Mouse (Mus musculus): ENCODE results near the gene Acy3. TPM values are rescaled to one million over a fixed set of nuclear protein-coding genes. Genes with fewer than 3 reads are reported as not detected.
"Not testable (repeated sequence)": the region's sequence is repeated elsewhere in the genome, so short reads cannot be mapped to it uniquely, and the experiment has no call there.

Acy3 gene
- 1 to 10 TPM; 1.8 to 3.1 TPM for total RNA-seq (2021)
- long read RNA-seq, experiment 1, partial matches to known transcripts = 0 of 5 reads
- long read RNA-seq, experiment 1, other reads (novel, unspliced or antisense) = 1 of 5 reads
- long read RNA-seq, experiment 2, partial matches to known transcripts = 0 of 2 reads
- long read RNA-seq, experiment 2, other reads (novel, unspliced or antisense) = 2 of 2 reads

DNA sequence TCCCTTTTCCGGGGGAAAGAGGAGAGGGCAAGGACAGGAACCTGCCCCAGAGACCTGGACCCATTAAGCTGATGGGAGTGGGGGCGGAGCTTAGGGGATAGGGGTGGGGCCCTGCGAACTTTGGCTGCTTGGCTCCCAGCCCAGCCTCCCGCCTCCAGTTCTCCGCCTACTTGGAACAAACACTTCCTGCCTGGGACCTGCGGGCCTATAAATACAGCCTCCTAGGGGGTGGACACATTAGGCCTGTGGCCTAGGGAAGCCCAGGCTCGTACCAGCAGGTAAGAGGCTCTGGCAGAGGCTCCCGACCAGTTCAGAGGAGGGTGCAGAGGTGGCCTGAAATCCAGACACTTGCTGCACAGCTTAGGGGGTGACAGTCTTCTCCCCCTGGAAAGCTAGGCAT is at the start of gene Acy3:
Gene Acy3 (plus strand): TSS at position 237 of the 400 bp plus-strand sequence.
- intact Hi-C loops (cut with DNase I) = no loop called here
- peak; percentile 51 to 52 for DNase-seq (ENCODE audit: low spot score in 2 of 2)

GRCm38 (mm10) chr19:3942315-3942714 is 44.1 kb upstream of the Acy3 start:
- intact Hi-C loops (cut with DNase I) = no loop called here
- DNase-seq (ENCODE audit: low spot score in 2 of 2) = no peak

DNA sequence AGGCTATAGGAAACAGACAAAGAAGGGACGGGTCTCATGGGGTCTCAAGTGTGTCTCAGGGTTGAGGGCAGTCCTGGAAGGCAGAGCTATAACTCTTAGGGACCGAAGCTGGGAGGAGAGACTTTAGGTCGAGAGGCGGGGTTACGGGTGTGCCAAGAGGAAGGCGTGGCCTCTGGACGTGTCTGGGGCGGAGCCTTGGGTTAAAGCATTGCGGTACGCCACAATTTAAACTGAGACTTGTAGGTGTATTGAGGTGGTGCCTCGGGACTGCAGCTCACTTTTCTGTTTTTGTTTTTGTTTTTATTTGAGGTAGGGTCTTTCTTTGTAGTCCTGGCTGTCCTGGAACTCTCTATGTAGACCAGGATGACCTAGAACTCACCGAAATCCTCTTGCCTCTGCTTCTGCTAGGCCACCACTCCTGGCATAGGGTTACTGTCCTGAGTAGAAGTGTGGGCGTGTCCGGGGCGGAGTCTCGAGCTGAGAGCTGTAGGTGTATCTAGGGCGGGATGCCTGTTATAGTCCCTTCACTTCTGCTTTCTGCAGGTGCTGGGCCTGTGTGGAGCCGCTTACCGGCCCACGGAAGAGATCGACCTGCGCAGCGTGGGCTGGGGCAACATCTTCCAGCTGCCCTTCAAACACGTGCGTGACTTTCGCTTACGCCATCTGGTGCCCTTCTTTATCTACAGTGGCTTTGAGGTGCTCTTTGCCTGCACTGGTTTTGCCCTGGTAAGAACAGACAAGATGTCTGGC is 43.2 kb upstream of the Acy3 start:
- DNase-seq (ENCODE audit: low spot score in 2 of 2) = no peak
- intact Hi-C loops (cut with DNase I) = no loop called here

GRCm38 (mm10) chr19:3945872-3946564 is 40.4 kb upstream of the Acy3 start:
- no peak for DNase-seq (ENCODE audit: low spot score in 2 of 2)
- intact Hi-C loops (cut with DNase I) = loop anchor here (1.0 to 2.0 kb wide), 2 partner anchors 35 to 66 kb away; partner anchors contain the start of gene Ndufv1

GRCm38 (mm10) chr19:3946715-3947114 is 39.7 kb upstream of the Acy3 start:
- intact Hi-C loops (cut with DNase I) = loop anchor here (1.0 to 2.0 kb wide), 2 partner anchors 34 to 66 kb away; partner anchors contain the start of gene Ndufv1
- DNase-seq (ENCODE audit: low spot score in 2 of 2) = peak; percentile 52 to 81

GRCm38 (mm10) chr19:3947813-3948212 is 38.6 kb upstream of the Acy3 start:
- intact Hi-C loops (cut with DNase I) = loop anchor here (2.0 kb wide), 1 partner anchor 33 kb away; no protein-coding TSS in a partner anchor
- no peak for DNase-seq (ENCODE audit: low spot score in 2 of 2)

DNA sequence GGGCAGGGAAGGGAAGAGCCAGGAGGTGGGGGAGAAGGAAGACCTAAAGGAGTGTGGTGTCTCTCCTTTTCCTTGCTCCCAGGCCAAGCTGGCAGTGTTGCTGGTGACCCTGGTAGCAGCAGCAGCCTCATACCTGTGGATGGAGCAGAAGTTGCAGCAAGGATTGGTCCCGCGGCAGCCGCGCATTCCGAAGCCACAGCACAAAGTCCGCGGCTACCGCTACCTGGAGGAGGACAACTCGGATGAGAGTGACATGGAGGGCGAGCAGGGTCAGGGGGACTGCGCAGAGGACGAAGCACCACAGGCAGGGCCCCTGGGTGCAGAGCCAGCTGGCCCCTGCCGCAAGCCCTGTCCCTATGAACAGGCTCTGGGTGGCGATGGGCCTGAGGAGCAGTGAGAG is 37.8 kb upstream of the Acy3 start:
- no peak for DNase-seq (ENCODE audit: low spot score in 2 of 2)
- intact Hi-C loops (cut with DNase I) = no loop called here

DNA sequence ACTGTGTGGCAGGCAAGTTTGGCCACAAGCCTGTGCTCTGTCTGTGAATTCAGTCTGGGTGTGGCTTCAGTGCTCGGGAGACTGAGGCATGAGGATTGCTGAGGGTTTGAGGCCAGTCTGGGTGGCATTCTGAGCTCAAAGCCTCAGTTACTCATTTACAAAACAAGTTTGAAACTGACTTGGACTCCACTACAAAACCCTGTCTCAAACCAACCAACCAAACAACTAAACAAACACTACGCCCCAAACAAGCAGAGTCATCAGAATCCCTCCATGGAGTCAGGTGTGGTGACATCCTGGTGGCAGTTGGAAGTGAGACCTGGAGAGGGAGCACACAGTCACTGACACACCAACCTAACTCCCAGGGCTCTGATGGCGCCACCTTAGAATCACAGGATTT is 36.0 kb upstream of the Acy3 start:
- intact Hi-C loops (cut with DNase I) = loop anchor here (10.0 kb wide), 1 partner anchor 134 kb away; the partner anchor contains the start of gene Cabp2

DNA sequence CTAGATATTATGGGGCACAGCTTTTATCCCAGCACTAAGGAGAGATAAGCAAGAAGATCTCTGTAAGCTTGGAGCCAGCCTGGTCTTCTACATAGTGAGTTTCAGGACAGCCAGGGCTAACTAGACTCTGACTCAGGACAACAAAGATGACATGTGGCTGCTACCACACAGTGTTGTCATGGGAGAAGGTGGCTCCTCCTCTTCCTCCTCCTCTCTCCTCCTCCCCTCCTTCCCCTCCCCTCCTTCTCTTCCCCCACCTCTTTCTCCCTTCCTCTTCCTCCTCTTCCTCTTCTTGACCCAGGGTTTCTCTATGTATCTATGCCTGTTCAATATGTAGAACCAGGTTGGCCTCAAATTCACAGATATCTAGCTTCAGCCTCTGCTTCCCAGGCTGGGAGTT is 34.9 kb upstream of the Acy3 start:
- intact Hi-C loops (cut with DNase I) = loop anchor here (10.0 kb wide), 1 partner anchor 133 kb away; the partner anchor contains the start of gene Cabp2
- no peak for DNase-seq (ENCODE audit: low spot score in 2 of 2)

More for the DNA sequence above, 36.0 kb upstream of the Acy3 start:
- DNase-seq (ENCODE audit: low spot score in 2 of 2) = no peak

DNA sequence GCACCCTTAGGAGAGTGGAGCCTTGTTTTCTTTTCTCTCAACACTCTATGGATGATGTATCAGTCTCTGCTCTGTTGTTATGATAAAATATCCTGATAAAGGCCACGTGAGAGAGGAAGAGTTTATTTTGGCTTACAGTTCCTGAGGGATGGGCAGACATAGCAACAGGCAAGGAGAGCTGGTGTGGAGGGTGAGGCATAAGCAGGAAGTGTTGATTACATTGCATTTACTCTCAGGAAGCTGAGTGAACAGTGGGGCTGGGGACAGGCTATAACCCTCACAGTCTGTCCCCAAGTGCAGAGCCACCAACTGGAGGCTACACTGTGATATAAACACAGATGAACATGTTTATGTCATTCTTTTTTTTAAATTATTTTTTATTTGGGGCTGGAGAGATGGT is 34.3 kb upstream of the Acy3 start:
- intact Hi-C loops (cut with DNase I) = loop anchor here (10.0 kb wide), 1 partner anchor 133 kb away; the partner anchor contains the start of gene Cabp2
- DNase-seq (ENCODE audit: low spot score in 2 of 2) = no peak

- intact Hi-C loops (cut with DNase I) = loop anchor here (10.0 kb wide), 1 partner anchor 130 kb away; the partner anchor contains the start of gene Cabp2
- no peak for DNase-seq (ENCODE audit: low spot score in 2 of 2)
These were observed 31.3 kb upstream of the Acy3 start for GRCm38 (mm10) chr19:3955033-3955432.

- no peak for DNase-seq (ENCODE audit: low spot score in 2 of 2)
- intact Hi-C loops (cut with DNase I) = loop anchor here (10.0 kb wide), 1 partner anchor 129 kb away; the partner anchor contains the start of gene Cabp2
These were observed 30.6 kb upstream of the Acy3 start for GRCm38 (mm10) chr19:3955804-3956203.

- intact Hi-C loops (cut with DNase I) = loop anchor here (10.0 kb wide), 1 partner anchor 127 kb away; the partner anchor contains the start of gene Cabp2
These were observed 28.9 kb upstream of the Acy3 start for GRCm38 (mm10) chr19:3957296-3958036.

DNA sequence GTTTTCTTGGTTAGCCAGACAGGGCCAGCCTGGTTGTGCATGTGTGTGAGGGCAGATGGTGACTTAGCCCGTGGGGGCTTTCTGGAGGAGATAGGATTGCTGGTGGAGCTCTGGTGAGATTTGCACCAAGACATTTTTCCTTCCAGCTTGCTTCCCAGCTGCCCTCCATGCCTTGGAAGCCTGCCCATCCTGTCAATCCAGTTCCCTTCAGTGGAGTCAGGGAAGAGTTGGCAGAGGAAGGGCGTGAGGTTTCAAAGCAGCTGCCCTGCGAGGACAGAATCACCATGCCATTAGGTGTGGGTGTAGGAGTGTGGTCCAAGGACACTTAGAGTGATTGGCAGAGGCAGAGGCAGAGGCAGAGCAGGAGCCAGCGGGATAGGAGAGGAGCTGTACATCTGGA is 27.9 kb upstream of the Acy3 start, which contains the start of gene Aldh3b3:
Gene Aldh3b3 (plus strand): TSS at position 176 of the 400 bp plus-strand sequence.
- intact Hi-C loops (cut with DNase I) = loop anchor here (10.0 kb wide), 1 partner anchor 126 kb away; the partner anchor contains the start of gene Cabp2
- no peak for DNase-seq (ENCODE audit: low spot score in 2 of 2)

More at GRCm38 (mm10) chr19:3957296-3958036, 28.9 kb upstream of the Acy3 start:
- DNase-seq (ENCODE audit: low spot score in 2 of 2) = not testable (repeated sequence)

- intact Hi-C loops (cut with DNase I) = loop anchor here (10.0 kb wide), 1 partner anchor 126 kb away; the partner anchor contains the start of gene Cabp2
- no peak for DNase-seq (ENCODE audit: low spot score in 2 of 2)
These were observed 27.3 kb upstream of the Acy3 start for GRCm38 (mm10) chr19:3959030-3959429.

GRCm38 (mm10) chr19:3960211-3960610 is 26.2 kb upstream of the Acy3 start:
- DNase-seq (ENCODE audit: low spot score in 2 of 2) = no peak
- intact Hi-C loops (cut with DNase I) = no loop called here

DNA sequence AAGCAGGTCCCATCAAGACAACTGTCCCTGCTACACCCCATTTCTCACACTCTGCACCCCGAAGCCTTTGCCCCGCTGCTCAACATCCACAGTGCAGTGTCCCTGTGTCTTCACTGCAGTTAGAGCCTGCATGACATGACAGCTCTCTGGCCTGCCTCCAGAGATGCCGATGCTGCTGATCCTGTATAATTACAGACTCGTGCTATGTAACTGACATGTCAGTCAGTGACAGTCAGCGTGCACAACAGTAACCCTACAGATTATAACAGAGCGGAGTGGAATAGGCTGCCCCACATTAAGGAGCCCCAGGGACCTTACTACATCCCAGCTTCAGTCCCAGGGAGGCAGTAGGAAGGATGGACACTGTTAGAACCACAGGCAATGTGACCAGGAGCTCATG is 24.6 kb upstream of the Acy3 start:
- intact Hi-C loops (cut with DNase I); DNase-seq (ENCODE audit: low spot score in 2 of 2): not testable (repeated sequence)

GRCm38 (mm10) chr19:3962469-3962868 is 23.9 kb upstream of the Acy3 start:
- intact Hi-C loops (cut with DNase I) = no loop called here
- peak in 1 of 2 experiments; percentile 28 for DNase-seq (ENCODE audit: low spot score in 2 of 2)

DNA sequence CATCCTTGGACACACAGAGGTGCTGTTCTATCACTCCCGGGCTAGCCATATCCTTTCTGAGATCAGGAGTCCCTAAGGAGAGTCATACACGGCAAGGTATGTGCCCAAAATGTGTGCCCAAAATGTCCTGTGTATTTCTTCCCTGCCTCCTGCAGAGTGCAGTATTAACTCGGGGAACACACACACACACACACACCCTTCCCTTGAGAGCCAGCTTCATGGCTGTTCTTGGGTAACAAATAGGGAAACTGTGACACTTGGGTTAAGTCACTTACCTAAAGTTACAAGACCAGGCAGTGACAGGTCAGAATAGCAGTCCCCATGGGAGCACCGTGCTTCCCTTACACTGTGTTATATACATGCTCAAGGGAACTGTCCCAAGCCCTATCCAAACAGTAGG is 22.3 kb upstream of the Acy3 start:
- intact Hi-C loops (cut with DNase I) = no loop called here

More for the DNA sequence above, 22.3 kb upstream of the Acy3 start:
- DNase-seq (ENCODE audit: low spot score in 2 of 2) = no peak

Measured in left cerebral cortex, postnatal 14 days (tissue).